Mouse (Mus musculus) hematopoietic multipotent progenitor cell, adult 10-12 weeks (in vitro differentiated cells): ENCODE results near the gene Olfr633. TPM values are rescaled to one million over a fixed set of nuclear protein-coding genes. Genes with fewer than 3 reads are reported as not detected.

Source experiments
- polyA plus RNA-seq: library from polyadenylated mRNA; stranded (reverse); fragments of >175 nt; gene quantifications from 2 replicates; pipeline ENCODE4 v1.2.3, GENCODE M21; 2012; ENCODE audit warnings: low replicate concordance

Gene Olfr633
- polyA plus RNA-seq = not detected in 2 replicates

DNA sequence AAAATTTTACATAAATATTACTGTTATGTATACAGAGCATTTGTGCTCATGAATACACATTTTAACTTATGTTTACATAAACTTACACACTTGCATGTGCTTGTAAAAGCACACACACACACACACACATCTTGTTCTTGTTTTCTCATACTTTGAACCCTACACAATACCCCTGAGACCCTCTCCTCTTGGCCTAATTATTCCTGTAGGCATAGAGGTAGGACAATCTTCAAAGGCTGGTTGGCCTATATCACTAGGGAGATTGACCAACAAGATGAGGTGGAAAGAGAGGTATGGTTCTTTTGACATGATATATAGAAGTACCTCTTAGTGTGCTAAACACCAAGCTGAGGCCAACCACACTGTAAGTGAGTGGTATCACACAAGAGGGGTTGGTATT, at the start of gene Olfr633:
Gene Olfr633, plus strand, starts transcription at position 301 of the 400 bp plus-strand sequence.

DNA sequence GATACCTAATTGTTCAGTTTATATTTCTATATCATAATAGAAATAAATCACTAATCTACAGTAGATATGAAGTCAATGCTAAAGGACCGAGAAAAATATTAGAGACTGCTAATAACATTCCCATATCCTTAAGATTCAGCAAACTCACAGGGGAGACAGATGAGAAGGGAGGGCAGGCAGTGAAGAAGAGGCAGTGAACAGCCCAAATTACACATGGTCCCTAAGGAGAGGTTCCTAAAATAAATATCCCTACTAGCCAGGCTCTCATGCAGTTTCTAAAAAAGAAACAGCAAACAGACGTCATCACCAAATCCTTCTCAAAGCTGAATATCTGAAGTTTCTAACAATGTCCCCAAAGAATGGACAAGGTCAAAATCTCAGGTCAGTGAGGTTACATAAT, 41.0 kb upstream of the Olfr633 start, which contains the start of gene Olfr65:
Gene Olfr65, plus strand, starts transcription at position 301 of the 400 bp plus-strand sequence.

DNA sequence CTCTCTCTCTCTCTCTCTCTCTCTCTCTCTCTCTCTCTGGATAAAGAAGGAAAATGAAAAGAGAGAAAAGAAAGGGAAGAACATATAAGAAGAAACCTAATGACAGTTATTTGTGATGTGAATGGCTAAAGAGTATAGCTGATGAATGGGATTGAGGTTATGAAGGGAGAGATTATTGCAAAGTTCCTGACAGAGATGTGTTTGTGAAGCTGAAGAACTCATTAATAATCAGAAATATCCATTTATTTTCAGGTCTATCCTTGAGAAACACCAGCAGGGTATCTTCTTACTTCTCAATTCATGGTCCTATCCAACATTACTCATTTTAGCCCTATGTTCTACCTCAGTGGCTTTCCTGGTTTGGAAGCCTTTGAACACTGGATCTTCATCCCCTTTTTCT, 15.7 kb upstream of the Olfr633 start, which contains the start of gene Olfr631:
Gene Olfr631, plus strand, starts transcription at position 301 of the 400 bp plus-strand sequence.

GRCm38 (mm10) chr7:103934264-103934663, 10.0 kb upstream of the Olfr633 start, which contains the start of gene Olfr632:
Gene Olfr632 (plus strand): TSS chr7:103934347.

GRCm38 (mm10) chr7:103970852-103971251, 26.6 kb downstream of the Olfr633 start, which contains the start of gene Olfr635:
Gene Olfr635 (plus strand): TSS chr7:103971152.

DNA sequence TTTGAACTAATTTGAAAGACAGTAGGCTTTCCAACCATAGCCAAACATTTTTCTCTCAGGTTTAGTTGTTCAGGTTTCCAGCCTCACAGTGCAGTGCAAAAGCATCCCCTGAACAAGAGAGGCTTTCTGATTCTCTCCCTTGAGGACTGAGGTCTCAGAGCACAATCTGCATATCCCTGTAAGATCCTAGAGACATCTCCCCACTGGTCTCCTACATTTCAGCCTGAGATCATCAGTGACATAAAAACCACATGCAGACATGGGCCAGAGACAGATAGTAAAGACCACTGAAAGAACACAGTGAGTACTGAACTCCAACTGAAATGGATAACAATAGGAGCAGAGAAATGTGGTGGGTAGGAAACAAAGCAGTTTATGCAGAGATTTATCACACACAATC, 54.2 kb downstream of the Olfr633 start, which contains the start of gene Olfr638:
Gene Olfr638, plus strand, starts transcription at position 301 of the 400 bp plus-strand sequence.

Other genes with a start within 250 kb of the Olfr633 start
- gene Olfr243, start 229.8 kb upstream of the Olfr633 start, polyA plus RNA-seq = not detected in 2 replicates
- gene Olfr628, start 214.1 kb upstream of the Olfr633 start, polyA plus RNA-seq = not detected in 2 replicates
- gene Olfr629, start 199.5 kb upstream of the Olfr633 start, polyA plus RNA-seq = not detected in 2 replicates
- gene Olfr630, start 187.1 kb upstream of the Olfr633 start, polyA plus RNA-seq = not detected in 2 replicates
- gene Olfr69, start 172.8 kb upstream of the Olfr633 start, polyA plus RNA-seq = not detected in 2 replicates
- not detected in 2 replicates for gene Olfr68, start 164.7 kb upstream of the Olfr633 start, polyA plus RNA-seq
- gene Olfr67, start 152.6 kb upstream of the Olfr633 start, polyA plus RNA-seq = not detected in 2 replicates
- 80.8 and 4,115 TPM in 2 replicates for gene Hbb-bt, start 130.4 kb upstream of the Olfr633 start, polyA plus RNA-seq
- 6,525 and 69,736 TPM in 2 replicates for gene Hbb-bs, start 116.3 kb upstream of the Olfr633 start, polyA plus RNA-seq
- not detected in 2 replicates for gene Hbb-bh2, start 103.9 kb upstream of the Olfr633 start, polyA plus RNA-seq
- not detected in 2 replicates for gene Hbb-bh1, start 101.3 kb upstream of the Olfr633 start, polyA plus RNA-seq
- not detected in 2 replicates for gene Hbb-y, start 91.2 kb upstream of the Olfr633 start, polyA plus RNA-seq
- gene Olfr66, start 58.2 kb upstream of the Olfr633 start, polyA plus RNA-seq = 0.15 TPM in 1 of 2 replicates, not detected in the other
- not detected in 2 replicates for gene Olfr64, start 50.0 kb upstream of the Olfr633 start, polyA plus RNA-seq
- not detected in 2 replicates for gene Olfr65, start 41.0 kb upstream of the Olfr633 start, polyA plus RNA-seq
- not detected in 2 replicates for gene Olfr631, start 15.6 kb upstream of the Olfr633 start, polyA plus RNA-seq
- gene Olfr632, start 10.1 kb upstream of the Olfr633 start, polyA plus RNA-seq = not detected in 2 replicates
- 0.02 and 0.03 TPM in 2 replicates for gene Olfr635, start 26.7 kb downstream of the Olfr633 start, polyA plus RNA-seq
- gene Olfr638, start 54.3 kb downstream of the Olfr633 start, polyA plus RNA-seq = not detected in 2 replicates
- not detected in 2 replicates for gene Olfr639, start 72.9 kb downstream of the Olfr633 start, polyA plus RNA-seq
- not detected in 2 replicates for gene Olfr640, start 81.1 kb downstream of the Olfr633 start, polyA plus RNA-seq
- gene Olfr641, start 91.0 kb downstream of the Olfr633 start, polyA plus RNA-seq = not detected in 2 replicates
- not detected in 2 replicates for gene Olfr642, start 108.2 kb downstream of the Olfr633 start, polyA plus RNA-seq
- gene 4930516K23Rik, start 117.0 kb downstream of the Olfr633 start, polyA plus RNA-seq = 0.04 TPM in 1 of 2 replicates, not detected in the other
- gene Olfr644, start 127.4 kb downstream of the Olfr633 start, polyA plus RNA-seq = not detected in 2 replicates
- not detected in 2 replicates for gene Olfr645, start 141.0 kb downstream of the Olfr633 start, polyA plus RNA-seq
- gene Olfr646, start 160.4 kb downstream of the Olfr633 start, polyA plus RNA-seq = not detected in 2 replicates
- not detected in 2 replicates for gene Ubqln5, start 185.4 kb downstream of the Olfr633 start, polyA plus RNA-seq
- gene Olfr643, start 193.0 kb downstream of the Olfr633 start, polyA plus RNA-seq = not detected in 2 replicates
- gene Ubqln3, start 198.8 kb downstream of the Olfr633 start, polyA plus RNA-seq = not detected in 2 replicates
- gene Ubqlnl, start 206.1 kb downstream of the Olfr633 start, polyA plus RNA-seq = not detected in 2 replicates
- gene Olfm5, start 220.4 kb downstream of the Olfr633 start, polyA plus RNA-seq = not detected in 2 replicates
- gene Olfr648, start 239.0 kb downstream of the Olfr633 start, polyA plus RNA-seq = not detected in 2 replicates